ENCODE assay signal across 28 mouse cellular contexts in the genomic region with DNA sequence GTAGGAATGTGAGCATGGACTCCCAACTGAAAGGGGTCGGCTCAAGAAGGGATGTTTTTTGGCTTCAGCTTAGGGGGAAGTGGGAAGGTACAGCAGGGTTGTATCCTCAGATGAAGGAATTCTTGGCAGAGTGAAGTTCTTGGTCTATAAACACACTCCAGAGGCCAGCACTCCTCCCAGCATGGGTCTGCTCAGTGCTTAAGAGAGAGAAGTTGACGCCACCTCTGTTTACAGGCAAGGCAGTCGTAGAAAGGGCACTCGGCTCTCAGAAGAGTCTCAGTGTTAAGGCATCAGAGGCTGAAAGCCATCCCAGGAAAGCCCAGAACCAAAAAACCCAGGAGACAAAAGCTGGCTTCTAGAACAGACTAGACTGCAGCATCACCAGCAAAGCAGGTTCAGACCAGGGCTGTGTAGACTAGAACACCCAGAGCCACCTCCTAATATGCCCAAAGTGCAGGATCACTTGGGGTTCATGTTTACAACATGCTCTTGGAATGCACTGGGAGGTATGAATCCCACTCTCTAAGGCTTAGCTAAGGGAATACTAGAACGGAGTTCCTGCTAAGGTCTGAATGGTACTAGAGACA. TPM values are rescaled to one million over a fixed set of nuclear protein-coding genes. Genes with fewer than 3 reads are reported as not detected.
A peak's percentile ranks its signal among the peaks of the same experiment; 100 is the strongest.
DNase-seq lines count a peak whose midpoint lies in the region; ATAC-seq and TF ChIP-seq lines count a peak whose summit lies in the region.
"Had no signal": no experiment of that assay in that cellular context is flagged by ENCODE, and none has a peak within 500 bp of the region (broad histone marks: within the 10 kb centered on the region; RNA-seq: fewer than 3 reads in every experiment).

No protein-coding gene starts in this region.

- H3K4me3 ChIP-seq in intestine, embryonic 14.5 days (ENCODE audit: low read depth, low read length), result no peak overlapping the region
- H3K4me3 ChIP-seq in intestine, embryonic 15.5 days (replicated peaks), result no peak overlapping the region
- H3K4me3 ChIP-seq in lung, embryonic 16.5 days (ENCODE audit: low read length), result no peak overlapping the region
- H3K4me3 ChIP-seq in liver, postnatal 0 days (ENCODE audit: low read depth, low read length), result no peak overlapping the region
- H3K4me3 ChIP-seq: forebrain, embryonic 12.5 days; heart, embryonic 13.5 days; hindbrain, embryonic 12.5 days; liver, embryonic 13.5 days; midbrain, embryonic 15.5 days; myocyte; neural tube, embryonic 13.5 days had no signal

- peaks cover 21% of the 10 kb centered on the region for H3K36me3 ChIP-seq in intestine, embryonic 14.5 days (ENCODE audit: control insufficient read depth, insufficient read depth, low read length)
- H3K36me3 ChIP-seq in intestine, embryonic 15.5 days, result no peaks in the 10 kb centered on the region
- H3K36me3 ChIP-seq in lung, embryonic 16.5 days (ENCODE audit: control insufficient read depth, insufficient read depth, low read length), result peaks cover 5% of the 10 kb centered on the region; the same call in 1 of the 2 replicates
- H3K36me3 ChIP-seq in liver, postnatal 0 days (replicated peaks; ENCODE audit: insufficient read depth, low read length), result 0 out of 2 replicates have a peak, but pooled peaks cover 2% of the 10 kb centered on the region
- H3K36me3 ChIP-seq: hindbrain, embryonic 12.5 days; midbrain, embryonic 15.5 days; neural tube, embryonic 13.5 days had no signal

- no peak overlapping the region for H3K9ac ChIP-seq in intestine, embryonic 14.5 days (ENCODE audit: low read length)
- no peak overlapping the region for H3K9ac ChIP-seq in intestine, embryonic 15.5 days
- no peak overlapping the region for H3K9ac ChIP-seq in lung, embryonic 16.5 days (ENCODE audit: low read length)
- no peak overlapping the region for H3K9ac ChIP-seq in liver, postnatal 0 days (replicated peaks)
- H3K9ac ChIP-seq: forebrain, embryonic 12.5 days; heart, embryonic 13.5 days; hindbrain, embryonic 12.5 days; liver, embryonic 13.5 days; midbrain, embryonic 15.5 days; neural tube, embryonic 13.5 days had no signal

- 46% methylated on average over 5 of the region's 5 CpGs for WGBS in intestine, embryonic 14.5 days
- 42% methylated on average over 5 of the region's 5 CpGs for WGBS in intestine, embryonic 15.5 days
- WGBS in lung, embryonic 16.5 days, result 42% methylated on average over 5 of the region's 5 CpGs
- WGBS in liver, postnatal 0 days (ENCODE audit: insufficient replicate concordance), result 65% methylated on average over 5 of the region's 5 CpGs

- H3K9me3 ChIP-seq in intestine, embryonic 14.5 days (ENCODE audit: control insufficient read depth, low read length), result no peaks in the 10 kb centered on the region
- H3K9me3 ChIP-seq in intestine, embryonic 15.5 days, result no peaks in the 10 kb centered on the region
- H3K9me3 ChIP-seq in lung, embryonic 16.5 days (ENCODE audit: control insufficient read depth, low read length), result no peaks in the 10 kb centered on the region
- no peaks in the 10 kb centered on the region for H3K9me3 ChIP-seq in liver, postnatal 0 days (ENCODE audit: low read length)
- H3K9me3 ChIP-seq: forebrain, embryonic 12.5 days; heart, embryonic 13.5 days; hindbrain, embryonic 12.5 days; liver, embryonic 13.5 days; midbrain, embryonic 15.5 days; neural tube, embryonic 13.5 days had no signal

- no peak for ATAC-seq in intestine, embryonic 14.5 days (replicated peaks; ENCODE audit: low FRiP score, low TSS enrichment, low read depth)
- ATAC-seq in intestine, embryonic 15.5 days, result no peak
- peak; percentile 18; the same call in 1 of the 2 replicates for ATAC-seq in lung, embryonic 16.5 days (ENCODE audit: low read depth)
- peak; percentile 19; the same call in 1 of the 2 replicates for ATAC-seq in liver, postnatal 0 days
- ATAC-seq: CD4-positive, CD25-positive, alpha-beta regulatory T cell, adult 4 months; midbrain, embryonic 15.5 days had no signal

- TF ChIP-seq EP300 in liver, postnatal 0 days (IDR thresholded peaks at IDR 0.05; ENCODE audit: low read depth), result no peak

- peak overlapping the region; percentile 38; the same call in 1 of the 2 replicates for H3K27ac ChIP-seq in intestine, embryonic 14.5 days (ENCODE audit: low read depth)
- H3K27ac ChIP-seq in intestine, embryonic 15.5 days, result no peak overlapping the region
- H3K27ac ChIP-seq in lung, embryonic 16.5 days (ENCODE audit: low read length), result no peak overlapping the region; the same call in 1 of the 2 replicates
- no peak overlapping the region for H3K27ac ChIP-seq in liver, postnatal 0 days (ENCODE audit: low read depth)
- H3K27ac ChIP-seq: forebrain, embryonic 12.5 days; heart, embryonic 13.5 days; hindbrain, embryonic 12.5 days; liver, embryonic 13.5 days; macrophage; midbrain, embryonic 15.5 days; neural tube, embryonic 13.5 days had no signal

- no peaks in the 10 kb centered on the region for H3K27me3 ChIP-seq in intestine, embryonic 14.5 days (replicated peaks; ENCODE audit: control insufficient read depth, insufficient read depth, low read length)
- no peaks in the 10 kb centered on the region for H3K27me3 ChIP-seq in intestine, embryonic 15.5 days (replicated peaks)
- no peaks in the 10 kb centered on the region for H3K27me3 ChIP-seq in lung, embryonic 16.5 days (ENCODE audit: control insufficient read depth, insufficient read depth, low read depth, low read length)
- no peaks in the 10 kb centered on the region for H3K27me3 ChIP-seq in liver, postnatal 0 days (ENCODE audit: insufficient read depth, low read length)
- H3K27me3 ChIP-seq: forebrain, embryonic 12.5 days; heart, embryonic 13.5 days; hindbrain, embryonic 12.5 days; midbrain, embryonic 15.5 days; neural tube, embryonic 13.5 days had no signal

- intact Hi-C loops in heart, postnatal 25 days (cut with DNase I), result loop anchor here (10.0 kb wide), 1 partner anchor 424 kb away; no protein-coding TSS in a partner anchor

- H3K4me1 ChIP-seq in intestine, embryonic 14.5 days (replicated peaks; ENCODE audit: control insufficient read depth, insufficient read depth, low read length), result peaks cover 9% of the 10 kb centered on the region
- peaks cover 3% of the 10 kb centered on the region; the same call in 1 of the 2 replicates for H3K4me1 ChIP-seq in intestine, embryonic 15.5 days (replicated peaks)
- 0 out of 2 replicates have a peak, but pooled peaks cover 3% of the 10 kb centered on the region for H3K4me1 ChIP-seq in lung, embryonic 16.5 days (replicated peaks; ENCODE audit: control insufficient read depth, insufficient read depth, low read length)
- H3K4me1 ChIP-seq in liver, postnatal 0 days (ENCODE audit: insufficient read depth), result no peaks in the 10 kb centered on the region
- H3K4me1 ChIP-seq: forebrain, embryonic 12.5 days; hindbrain, embryonic 12.5 days; midbrain, embryonic 15.5 days; neural tube, embryonic 13.5 days had no signal

- DNase-seq in heart, adult 11 months, result peak; percentile 82
- no peak for DNase-seq in heart, postnatal 25 days (ENCODE audit: low spot score)
- no peak for DNase-seq in intestine, embryonic 14.5 days (ENCODE audit: low spot score)
- DNase-seq in lung, postnatal 14 days, result no peak
- no peak for DNase-seq in liver, postnatal 0 days
- no peak for DNase-seq in yolk sac, embryonic 10.5 days (ENCODE audit: low spot score)
- DNase-seq: adrenal gland, postnatal 36 days; cerebellum, adult 11 months; cerebellum, adult 9-11 months; gastrocnemius, postnatal 36 days; kidney, adult 8-10 months; kidney, postnatal 14 days; layer of hippocampus, postnatal 36 days; liver, embryonic 13.5 days; retina, postnatal 1 day; right cerebral cortex, postnatal 25 days; spleen, adult 18-20 months; thymus, postnatal 25 days had no signal

- H3K4me2 ChIP-seq in intestine, embryonic 14.5 days (ENCODE audit: low read length), result no peak overlapping the region
- no peak overlapping the region for H3K4me2 ChIP-seq in intestine, embryonic 15.5 days (replicated peaks)
- no peak overlapping the region for H3K4me2 ChIP-seq in lung, embryonic 16.5 days (ENCODE audit: low read depth, low read length)
- H3K4me2 ChIP-seq in liver, postnatal 0 days (ENCODE audit: low read depth, low read length), result no peak overlapping the region
- H3K4me2 ChIP-seq: forebrain, embryonic 12.5 days; heart, embryonic 13.5 days; hindbrain, embryonic 12.5 days; liver, embryonic 13.5 days; midbrain, embryonic 15.5 days; neural tube, embryonic 13.5 days had no signal

- TF ChIP-seq CTCF in liver, postnatal 0 days (IDR thresholded peaks at IDR 0.05; ENCODE audit: low read depth), result no peak

RNA-seq across cellular contexts. Expression of a gene that starts 59.8 kb away (rescaled TPM):
- 100 to 1,000 TPM; 103 to 108 TPM for total RNA-seq in heart, postnatal 25 days (2021)
- polyA plus RNA-seq in intestine, embryonic 14.5 days (2014; fragmentation: Nextera tagmentation; extraction: Ambion mirVana), result 232 and 233 TPM in 2 replicates
- polyA plus RNA-seq in intestine, embryonic 15.5 days (2015; fragmentation: Nextera tagmentation; extraction: Ambion mirVana), result 313 and 347 TPM in 2 replicates
- polyA plus RNA-seq in lung, embryonic 16.5 days (2015; fragmentation: Nextera tagmentation; extraction: Ambion mirVana), result 518 and 579 TPM in 2 replicates
- polyA plus RNA-seq in liver, postnatal 0 days (2015; fragmentation: Nextera tagmentation; extraction: Ambion mirVana), result 113 and 121 TPM in 2 replicates
- polyA plus RNA-seq: macrophage had no signal

Comparison
In these comparisons a context has a peak if more than half of its experiments do, and no peak if none do; other contexts are left out.
1. ATAC-seq: peak in lung, embryonic 16.5 days (single experiment) and liver, postnatal 0 days (single experiment); none in intestine, embryonic 14.5 days (single experiment) and intestine, embryonic 15.5 days (single experiment).